Mouse (Mus musculus): ENCODE results near the gene Zfp750.

Gene Zfp750

DNA sequence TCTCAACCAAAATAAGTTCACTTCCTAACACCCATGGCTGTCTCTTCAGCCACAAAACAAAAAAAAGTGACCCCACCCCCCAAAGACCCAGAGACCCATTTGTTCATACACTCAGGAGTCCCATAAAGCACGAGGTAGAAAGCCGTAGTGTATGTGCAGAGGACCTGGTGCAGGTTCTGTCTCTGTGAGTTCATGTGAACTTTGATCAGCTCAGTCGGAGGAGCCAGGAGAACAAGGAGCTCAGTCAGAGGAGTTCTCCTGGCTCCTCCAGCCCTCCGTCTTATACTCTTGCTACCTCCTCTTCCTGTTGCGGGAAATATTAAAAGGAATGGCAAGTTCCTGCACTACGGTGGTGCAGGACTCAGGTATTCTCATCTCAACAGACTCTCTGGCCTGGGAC lies 51.7 kb downstream of the Zfp750 start:
- no peak for DNase-seq

All from kidney, postnatal 10 days (tissue).